Mouse (Mus musculus) embryo, embryonic 10 days (tissue): ENCODE measurements around the gene Fbxl20.

Experiments used
- DNase-seq: peaks from one replicate; pipeline ENCODE4 v3.0.0-alpha.2; 2015; ENCODE audit warnings: low spot score

The Fbxl20 gene

GRCm38 (mm10) chr11:98088224-98088623 lies 62.0 kb downstream of the Fbxl20 start:
- no peak for DNase-seq

- DNase-seq: no peak
Observed at GRCm38 (mm10) chr11:98086574-98086973, 63.6 kb downstream of the Fbxl20 start.

GRCm38 (mm10) chr11:98086141-98086540 lies 64.1 kb downstream of the Fbxl20 start:
- DNase-seq: no peak

- no peak for DNase-seq
Observed at GRCm38 (mm10) chr11:98082745-98083144, 67.5 kb downstream of the Fbxl20 start.

GRCm38 (mm10) chr11:98080450-98080849 lies 69.8 kb downstream of the Fbxl20 start:
- no peak for DNase-seq

GRCm38 (mm10) chr11:98077086-98077485 lies 73.1 kb downstream of the Fbxl20 start:
- no peak for DNase-seq

GRCm38 (mm10) chr11:98075195-98075808 lies 74.9 kb downstream of the Fbxl20 start:
- DNase-seq: peak; percentile 88

- DNase-seq: no peak
Observed at GRCm38 (mm10) chr11:98073442-98073841, 76.8 kb downstream of the Fbxl20 start.

- DNase-seq: no peak
Observed at GRCm38 (mm10) chr11:98067255-98067654, 82.9 kb downstream of the Fbxl20 start.

GRCm38 (mm10) chr11:98066201-98066600 lies 84.0 kb downstream of the Fbxl20 start:
- DNase-seq: no peak

GRCm38 (mm10) chr11:98061904-98062562 lies 88.2 kb downstream of the Fbxl20 start:
- DNase-seq: no peak

GRCm38 (mm10) chr11:98061441-98061840 lies 88.8 kb downstream of the Fbxl20 start:
- no peak for DNase-seq

- no peak for DNase-seq
Observed at GRCm38 (mm10) chr11:98060104-98060692, 90.0 kb downstream of the Fbxl20 start.

- DNase-seq: no peak
Observed at GRCm38 (mm10) chr11:98059662-98060061, 90.5 kb downstream of the Fbxl20 start.

- peak; percentile 18 for DNase-seq
Observed at GRCm38 (mm10) chr11:98057998-98058397, 92.2 kb downstream of the Fbxl20 start.

- no peak for DNase-seq
Observed at GRCm38 (mm10) chr11:98057466-98057865, 92.7 kb downstream of the Fbxl20 start.

- DNase-seq: peak; percentile 93
Observed at GRCm38 (mm10) chr11:98052989-98053834, 97.0 kb downstream of the Fbxl20 start, which contains the start of gene Stac2. TSS of gene Stac2 (minus strand) at chr11:98053462.

GRCm38 (mm10) chr11:98052129-98052988 lies 97.8 kb downstream of the Fbxl20 start:
- peak; percentile 40 for DNase-seq

- peak; percentile 23 for DNase-seq
Observed at GRCm38 (mm10) chr11:98051611-98052128, 98.5 kb downstream of the Fbxl20 start.

GRCm38 (mm10) chr11:98050940-98051339 lies 99.3 kb downstream of the Fbxl20 start:
- no peak for DNase-seq

- no peak for DNase-seq
Observed at GRCm38 (mm10) chr11:98050520-98050815, 99.7 kb downstream of the Fbxl20 start.
